Mouse (Mus musculus) limb, embryonic 15.5 days (tissue): ENCODE results near the gene Gm10424. TPM values are rescaled to one million over a fixed set of nuclear protein-coding genes. Genes with fewer than 3 reads are reported as not detected.
"Not testable (repeated sequence)": the region's sequence is repeated elsewhere in the genome, so short reads cannot be mapped to it uniquely, and the experiment has no call there.

Source experiments
- ATAC-seq: fragments of 200-750 bp; cut with Nextera tagmentation; 2 replicates; pipeline ENCODE4 v1.8.0; 2017; ENCODE audit warnings: low read depth, moderate TSS enrichment; ENCODE audit not compliant: insufficient number of reproducible peaks, low FRiP score, low TSS enrichment
- H3K27ac ChIP-seq: fragments of 300-500 bp; sonication (generic); 2 replicates; pipeline ENCODE4 v1.5.1; 2015; ENCODE audit warnings: moderate library complexity, mild to moderate bottlenecking, inconsistent platforms
- H3K27me3 ChIP-seq: fragments of 300-500 bp; sonication (generic); 2 replicates; pipeline ENCODE4 v1.6.1; 2015; ENCODE audit warnings: inconsistent platforms
- H3K36me3 ChIP-seq: fragments of 300-500 bp; sonication (generic); 2 replicates; pipeline ENCODE4 v1.6.1; 2015; ENCODE audit warnings: inconsistent platforms
- H3K4me1 ChIP-seq: fragments of 300-500 bp; sonication (generic); 2 replicates; pipeline ENCODE4 v1.6.1; 2015; ENCODE audit warnings: inconsistent platforms
- H3K4me2 ChIP-seq: fragments of 300-500 bp; sonication (generic); 2 replicates; pipeline ENCODE4 v1.6.1; 2015; ENCODE audit warnings: mild to moderate bottlenecking, inconsistent platforms
- H3K4me3 ChIP-seq: fragments of 300-500 bp; sonication (generic); 2 replicates; pipeline ENCODE4 v1.5.1; 2015; ENCODE audit warnings: mild to moderate bottlenecking, inconsistent platforms
- H3K9ac ChIP-seq: fragments of 300-500 bp; sonication (generic); 2 replicates; pipeline ENCODE4 v1.6.1; 2015; ENCODE audit warnings: inconsistent platforms
- H3K9me3 ChIP-seq: fragments of 300-500 bp; sonication (generic); 2 replicates; pipeline ENCODE4 v1.6.1; 2016; ENCODE audit warnings: inconsistent platforms
- WGBS: fragments of 180-500 bp; shearing (Covaris S2); methylation state at CpG from one replicate; pipeline ENCODE4 v1.1.7; 2015; 5-methylcytosine and 5-hydroxymethylcytosine counted together
- polyA plus RNA-seq: library from polyadenylated mRNA; unstranded; fragments of >200 nt; fragmentation: Nextera tagmentation; extraction: Ambion mirVana; gene quantifications from 2 replicates; pipeline ENCODE4 v1.2.1, GENCODE M21; 2015

Gm10424 gene
- polyA plus RNA-seq, result not detected in 2 replicates

GRCm38 (mm10) chr5:95272668-95273067 lies at the start of gene Gm10424:
Gene Gm10424 (minus strand): TSS chr5:95272768.
- not testable (repeated sequence) for H3K4me3 ChIP-seq, H3K27me3 ChIP-seq, H3K9ac ChIP-seq, H3K27ac ChIP-seq, ATAC-seq, H3K9me3 ChIP-seq, H3K36me3 ChIP-seq, H3K4me2 ChIP-seq, H3K4me1 ChIP-seq
- no CpG with 5 or more reads among the region's 1 CpGs for WGBS

GRCm38 (mm10) chr5:95305611-95306010 lies 33.0 kb upstream of the Gm10424 start, which contains the start of gene Gm3259:
Gene Gm3259 (plus strand): TSS chr5:95305911.
- H3K4me1 ChIP-seq, H3K9me3 ChIP-seq, H3K9ac ChIP-seq, ATAC-seq, H3K36me3 ChIP-seq, H3K4me3 ChIP-seq, H3K27me3 ChIP-seq, H3K4me2 ChIP-seq, H3K27ac ChIP-seq: not testable (repeated sequence)
- 55% methylated on average over 2 of the region's 2 CpGs for WGBS

Other genes starting within 250 kb of the Gm10424 start
- gene Gm7942, start 165.8 kb downstream of the Gm10424 start, polyA plus RNA-seq, result not detected in 2 replicates
- not detected in 2 replicates for gene Gm16513, start 90.1 kb downstream of the Gm10424 start, polyA plus RNA-seq
- gene Gm3259, start 33.1 kb upstream of the Gm10424 start, polyA plus RNA-seq, result not detected in 2 replicates
- not detected in 2 replicates for gene D5Ertd577e, start 184.0 kb upstream of the Gm10424 start, polyA plus RNA-seq
- not detected in 2 replicates for gene Gm3286, start 238.0 kb upstream of the Gm10424 start, polyA plus RNA-seq